Mouse (Mus musculus): ENCODE results near the gene Ckap5.

The Ckap5 gene

DNA sequence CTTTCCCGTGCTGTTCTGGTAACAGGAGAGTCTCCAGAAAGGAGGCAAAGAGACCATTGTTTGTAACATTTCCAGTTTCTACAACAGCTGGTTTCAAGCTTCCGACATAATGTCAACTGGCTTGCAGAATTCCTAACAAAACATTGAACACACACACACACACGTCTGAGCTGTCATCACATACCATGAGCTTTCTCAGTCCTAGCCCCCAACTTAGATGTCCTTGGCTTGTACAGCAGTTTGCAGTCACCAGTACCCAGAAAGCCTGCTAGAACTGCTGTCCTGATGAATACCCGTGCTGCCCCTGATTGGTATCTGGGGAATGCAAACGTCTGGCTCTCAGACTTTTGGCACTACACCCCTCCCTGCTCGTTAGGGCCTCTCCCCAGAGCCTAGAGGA lies 129.3 kb downstream of the Ckap5 start:
- DNase-seq = no peak

DNA sequence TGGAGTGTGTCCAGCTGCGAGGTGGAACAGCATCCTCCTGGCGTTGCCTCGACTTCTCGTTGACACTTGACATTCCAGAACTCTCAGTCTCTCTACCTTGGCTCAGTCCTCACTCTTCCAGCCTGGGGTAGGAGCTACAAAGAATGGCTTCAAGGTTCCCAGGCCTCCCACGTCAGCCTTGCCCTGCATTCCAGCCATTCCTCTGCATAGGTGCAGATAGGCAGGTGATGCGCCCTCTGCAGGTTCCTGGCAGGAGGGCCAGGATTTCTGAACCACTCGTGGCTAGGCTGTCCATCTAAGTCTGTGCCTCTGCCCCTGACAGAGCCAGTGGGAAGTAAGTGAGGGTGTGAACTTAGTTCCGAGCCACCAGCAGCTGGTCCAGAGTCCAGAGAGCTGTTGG lies 130.2 kb downstream of the Ckap5 start:
- no peak for DNase-seq

DNA sequence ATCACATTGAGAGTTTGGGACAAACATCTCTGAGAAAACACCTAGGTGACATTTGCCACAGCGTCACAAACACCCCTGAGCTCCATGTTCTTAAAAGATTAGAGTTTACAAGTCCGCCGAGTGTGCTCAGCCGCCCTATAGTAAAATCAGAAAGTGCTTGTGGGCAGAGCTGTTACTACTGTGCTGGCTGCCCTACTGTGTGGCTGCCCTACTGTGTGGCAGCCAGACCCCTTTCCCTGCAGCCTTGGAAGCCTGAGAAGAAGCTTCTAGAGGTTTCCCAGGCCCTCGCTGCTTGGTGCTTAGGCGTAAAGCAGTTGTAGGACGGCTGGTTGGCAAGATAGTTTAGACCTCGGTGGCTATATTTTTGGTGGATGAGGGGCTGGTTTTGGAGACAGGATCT lies 133.1 kb downstream of the Ckap5 start:
- DNase-seq = no peak

DNA sequence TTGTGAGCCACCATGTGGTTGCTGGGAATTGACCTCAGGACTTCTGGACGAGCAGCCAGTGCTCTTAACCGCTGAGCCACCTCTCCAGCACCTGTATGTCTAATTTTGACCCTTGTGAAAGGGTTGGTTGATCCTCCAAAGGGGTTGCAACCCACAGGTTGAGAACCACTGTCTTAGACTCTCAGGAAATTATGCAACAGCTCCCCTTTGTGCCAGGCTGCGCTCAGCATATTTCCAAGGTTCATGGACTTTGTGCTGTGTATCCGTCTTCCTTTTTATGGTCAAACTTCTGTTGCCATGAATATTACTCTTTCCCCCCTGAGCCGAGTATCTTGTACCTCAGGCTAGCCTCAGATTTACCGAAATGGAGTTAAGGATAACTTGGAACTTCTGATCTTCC lies 134.4 kb downstream of the Ckap5 start:
- DNase-seq = no peak

DNA sequence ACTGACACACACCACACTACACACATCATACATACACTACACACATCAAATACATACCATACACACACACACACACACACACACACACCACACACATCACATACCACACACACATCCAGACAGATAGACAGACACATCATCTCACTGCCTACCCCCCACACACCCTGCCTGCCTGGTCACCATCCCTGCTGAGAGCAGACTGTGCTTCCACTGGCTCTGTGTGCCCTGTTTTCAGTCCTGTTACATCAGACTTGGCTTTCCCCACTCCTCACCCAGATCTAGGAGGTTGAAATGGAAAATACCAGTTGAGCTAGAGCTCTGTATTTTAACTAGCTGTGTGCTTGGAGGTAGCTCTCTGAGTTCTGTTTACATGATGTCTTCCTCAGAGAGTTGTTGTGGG lies 138.2 kb downstream of the Ckap5 start:
- no peak for DNase-seq

DNA sequence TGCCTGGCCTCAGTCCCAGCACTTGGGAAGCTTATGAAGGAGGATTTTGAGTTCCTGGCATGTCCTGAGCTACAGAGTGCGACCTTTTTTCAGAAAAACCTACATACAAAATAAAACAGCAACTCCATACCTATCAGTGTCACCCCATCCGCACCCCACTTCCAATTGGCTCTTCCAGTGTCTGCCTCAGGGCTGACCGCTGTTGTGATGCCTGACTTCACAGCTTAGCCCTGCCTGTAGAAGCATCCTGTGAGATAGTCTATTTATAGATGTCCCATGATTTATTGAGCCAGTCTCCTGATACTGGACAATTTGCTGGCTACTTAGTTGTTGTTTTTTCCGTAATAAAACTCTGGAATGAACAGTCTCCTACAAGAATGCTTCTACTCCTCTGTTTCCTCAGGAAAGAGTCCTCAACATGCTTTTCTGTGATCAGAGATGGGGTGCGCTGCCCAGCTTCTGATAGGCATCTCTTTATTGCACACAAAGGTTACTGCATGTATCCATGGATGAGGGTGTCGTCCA lies 139.9 kb downstream of the Ckap5 start:
- DNase-seq = no peak

DNA sequence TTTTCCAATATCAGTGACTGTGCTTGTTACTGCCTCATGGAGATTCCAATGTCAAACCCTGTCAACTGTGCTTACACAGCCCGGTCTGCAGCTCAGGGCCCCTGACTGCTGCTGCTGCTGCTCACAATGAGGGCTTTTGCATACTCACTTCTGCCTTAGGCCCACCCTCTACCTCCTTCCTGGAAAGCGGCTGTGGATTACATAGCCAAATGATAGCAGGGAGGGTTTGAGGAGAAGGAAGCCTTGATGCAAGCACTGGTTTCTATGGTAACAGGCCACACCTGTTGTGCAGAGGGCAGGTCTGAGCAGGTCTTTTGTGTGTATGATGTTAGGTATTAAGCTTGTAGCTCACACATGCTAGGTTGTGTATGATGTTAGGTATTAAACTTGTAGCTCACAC lies 141.2 kb downstream of the Ckap5 start:
- DNase-seq = no peak

DNA sequence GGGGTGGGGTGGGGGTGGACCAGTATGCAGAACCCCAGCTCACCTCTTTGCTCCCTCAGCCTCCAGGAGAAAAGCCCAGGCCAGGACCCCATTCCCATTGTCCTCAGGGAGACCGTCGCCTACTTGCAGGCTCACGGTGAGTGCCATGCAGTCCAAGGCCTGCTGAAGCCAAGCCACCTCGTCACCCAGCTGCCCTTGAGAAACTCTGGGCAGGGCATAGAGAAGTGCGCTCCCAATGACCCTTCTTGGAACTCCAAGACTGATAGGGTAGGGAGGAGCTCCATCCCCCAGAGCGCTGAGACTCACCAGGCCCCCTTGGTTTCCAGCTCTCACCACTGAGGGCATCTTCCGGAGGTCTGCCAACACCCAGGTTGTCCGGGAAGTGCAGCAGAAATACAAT lies 142.8 kb downstream of the Ckap5 start:
- no peak for DNase-seq

DNA sequence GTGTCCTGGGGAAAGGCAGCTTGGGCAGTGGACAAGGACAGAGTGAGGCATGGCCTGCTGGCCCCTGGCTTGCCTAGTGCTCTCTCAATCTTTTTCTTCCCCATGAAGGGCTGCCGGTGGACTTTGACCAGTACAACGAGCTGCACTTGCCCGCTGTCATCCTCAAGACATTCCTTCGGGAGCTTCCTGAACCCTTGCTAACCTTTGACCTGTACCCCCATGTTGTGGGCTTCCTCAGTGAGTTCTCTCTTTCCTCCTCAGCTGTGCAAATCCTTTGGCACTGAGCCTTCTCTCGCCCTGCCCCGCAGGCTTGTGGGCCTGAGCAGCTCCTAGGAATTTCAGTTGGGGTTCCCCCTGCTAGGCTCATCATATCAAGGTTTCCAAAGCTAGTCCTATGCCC lies 143.5 kb downstream of the Ckap5 start:
- DNase-seq = no peak
